Mouse (Mus musculus): Measurements from ENCODE around the gene Fam240a. TPM values are rescaled to one million over a fixed set of nuclear protein-coding genes. Genes with fewer than 3 reads are reported as not detected.
A peak's percentile ranks its signal among the peaks of the same experiment; 100 is the strongest.

Gene Fam240a
- polyA plus RNA-seq, 1 experiment from 2014 or later: not detected

- Histone ChIP-seq H3K27ac (ENCODE audit: low read length) (no peak overlapping the region), H3K4me1 (ENCODE audit: control insufficient read depth, insufficient read depth, low read length) (peaks cover 10% of the 10 kb centered on the region), H3K4me3 (replicated peaks; ENCODE audit: low read length) (no peak overlapping the region), H3K9ac (ENCODE audit: low read length) (no peak overlapping the region), H3K4me2 (ENCODE audit: low read depth, low read length) (no peak overlapping the region), H3K27me3 (ENCODE audit: control insufficient read depth, insufficient read depth, low read length) (peaks cover 15% of the 10 kb centered on the region), H3K9me3 (replicated peaks; ENCODE audit: control insufficient read depth, low read length) (no peaks in the 10 kb centered on the region), H3K36me3 (ENCODE audit: control insufficient read depth, insufficient read depth, low read length) (no peaks in the 10 kb centered on the region)
- no peak for ATAC-seq (ENCODE audit: insufficient read depth, low FRiP score)
- 87% methylated on average over 5 of the region's 5 CpGs for WGBS
Observed at GRCm38 (mm10) chr9:110877888-110878287, 38.8 kb downstream of the Fam240a start.

GRCm38 (mm10) chr9:110877353-110877752 is 39.3 kb downstream of the Fam240a start:
- no peak overlapping the region for H3K9ac ChIP-seq (ENCODE audit: low read length)
- WGBS: 88% methylated on average over 1 of the region's 1 CpGs
- H3K9me3 ChIP-seq (replicated peaks; ENCODE audit: control insufficient read depth, low read length): no peaks in the 10 kb centered on the region
- no peak overlapping the region for H3K4me2 ChIP-seq (ENCODE audit: low read depth, low read length)
- no peaks in the 10 kb centered on the region for H3K36me3 ChIP-seq (ENCODE audit: control insufficient read depth, insufficient read depth, low read length)
- peaks cover 10% of the 10 kb centered on the region for H3K4me1 ChIP-seq (ENCODE audit: control insufficient read depth, insufficient read depth, low read length)
- H3K4me3 ChIP-seq (replicated peaks; ENCODE audit: low read length): no peak overlapping the region
- H3K27ac ChIP-seq (ENCODE audit: low read length): no peak overlapping the region
- peaks cover 19% of the 10 kb centered on the region for H3K27me3 ChIP-seq (ENCODE audit: control insufficient read depth, insufficient read depth, low read length)
- no peak for ATAC-seq (ENCODE audit: insufficient read depth, low FRiP score)

DNA sequence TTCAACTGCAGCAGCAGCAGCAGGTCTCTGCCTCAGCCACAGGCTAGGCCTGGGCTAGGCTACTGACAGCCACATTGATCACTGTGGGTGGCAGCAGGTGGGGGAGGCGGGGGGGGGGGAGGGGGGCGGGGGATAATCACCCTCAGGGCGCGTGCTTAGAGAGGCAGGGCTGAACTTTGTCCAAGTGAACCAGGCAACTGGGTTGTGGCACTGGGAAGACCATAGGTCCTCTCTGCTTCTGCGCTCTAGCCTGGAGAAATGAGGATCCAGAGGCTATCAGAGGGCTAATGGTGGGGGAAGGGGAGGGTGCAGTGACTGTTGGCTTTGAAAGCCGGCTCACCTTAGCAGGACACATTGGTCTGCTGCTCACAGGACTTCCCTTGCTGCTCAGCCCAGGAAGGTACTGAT is 41.4 kb downstream of the Fam240a start:
- Histone ChIP-seq H3K36me3 (ENCODE audit: control insufficient read depth, insufficient read depth, low read length) (no peaks in the 10 kb centered on the region), H3K9me3 (replicated peaks; ENCODE audit: control insufficient read depth, low read length) (no peaks in the 10 kb centered on the region), H3K4me1 (ENCODE audit: control insufficient read depth, insufficient read depth, low read length) (peaks cover 5% of the 10 kb centered on the region), H3K9ac (ENCODE audit: low read length) (no peak overlapping the region), H3K4me3 (replicated peaks; ENCODE audit: low read length) (no peak overlapping the region), H3K27ac (ENCODE audit: low read length) (no peak overlapping the region), H3K4me2 (ENCODE audit: low read depth, low read length) (no peak overlapping the region), H3K27me3 (ENCODE audit: control insufficient read depth, insufficient read depth, low read length) (peaks cover 14% of the 10 kb centered on the region)
- ATAC-seq (ENCODE audit: insufficient read depth, low FRiP score): no peak
- WGBS: 25% methylated on average over 5 of the region's 6 CpGs

DNA sequence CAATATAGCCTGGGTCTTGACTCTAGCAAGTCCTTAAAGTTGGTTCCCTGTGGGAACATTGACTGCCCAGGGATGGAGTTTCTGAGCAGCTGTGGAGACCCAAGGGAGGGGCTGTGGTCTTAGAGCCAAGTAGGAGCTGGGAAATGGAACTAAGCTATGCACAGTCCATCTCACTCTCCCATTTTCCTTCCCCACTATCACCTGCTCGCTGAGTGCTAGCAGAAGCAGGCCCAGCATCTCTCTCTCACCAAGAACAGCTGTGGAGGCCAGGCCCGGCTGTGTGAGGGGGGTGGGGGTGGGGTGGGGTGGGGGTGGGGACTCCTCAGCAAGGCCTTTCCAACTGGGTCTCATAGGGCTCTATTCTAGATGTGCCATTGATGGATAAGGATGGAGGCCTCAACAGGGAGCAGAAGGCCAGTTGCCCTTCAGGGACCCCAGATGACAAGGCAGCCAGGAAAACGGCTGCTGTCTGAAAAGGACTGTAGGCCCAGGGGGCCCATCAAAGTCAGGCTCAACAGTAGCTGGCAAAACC is 41.9 kb downstream of the Fam240a start:
- Histone ChIP-seq H3K4me1 (ENCODE audit: control insufficient read depth, insufficient read depth, low read length) (peaks cover 4% of the 10 kb centered on the region; the same call in 1 of the 2 replicates), H3K27ac (ENCODE audit: low read length) (no peak overlapping the region), H3K4me2 (ENCODE audit: low read depth, low read length) (no peak overlapping the region), H3K36me3 (ENCODE audit: control insufficient read depth, insufficient read depth, low read length) (no peaks in the 10 kb centered on the region), H3K27me3 (ENCODE audit: control insufficient read depth, insufficient read depth, low read length) (peaks cover 14% of the 10 kb centered on the region), H3K9me3 (replicated peaks; ENCODE audit: control insufficient read depth, low read length) (no peaks in the 10 kb centered on the region), H3K9ac (ENCODE audit: low read length) (no peak overlapping the region), H3K4me3 (replicated peaks; ENCODE audit: low read length) (no peak overlapping the region)
- no peak for ATAC-seq (ENCODE audit: insufficient read depth, low FRiP score)
- WGBS: 14% methylated on average over 3 of the region's 3 CpGs

DNA sequence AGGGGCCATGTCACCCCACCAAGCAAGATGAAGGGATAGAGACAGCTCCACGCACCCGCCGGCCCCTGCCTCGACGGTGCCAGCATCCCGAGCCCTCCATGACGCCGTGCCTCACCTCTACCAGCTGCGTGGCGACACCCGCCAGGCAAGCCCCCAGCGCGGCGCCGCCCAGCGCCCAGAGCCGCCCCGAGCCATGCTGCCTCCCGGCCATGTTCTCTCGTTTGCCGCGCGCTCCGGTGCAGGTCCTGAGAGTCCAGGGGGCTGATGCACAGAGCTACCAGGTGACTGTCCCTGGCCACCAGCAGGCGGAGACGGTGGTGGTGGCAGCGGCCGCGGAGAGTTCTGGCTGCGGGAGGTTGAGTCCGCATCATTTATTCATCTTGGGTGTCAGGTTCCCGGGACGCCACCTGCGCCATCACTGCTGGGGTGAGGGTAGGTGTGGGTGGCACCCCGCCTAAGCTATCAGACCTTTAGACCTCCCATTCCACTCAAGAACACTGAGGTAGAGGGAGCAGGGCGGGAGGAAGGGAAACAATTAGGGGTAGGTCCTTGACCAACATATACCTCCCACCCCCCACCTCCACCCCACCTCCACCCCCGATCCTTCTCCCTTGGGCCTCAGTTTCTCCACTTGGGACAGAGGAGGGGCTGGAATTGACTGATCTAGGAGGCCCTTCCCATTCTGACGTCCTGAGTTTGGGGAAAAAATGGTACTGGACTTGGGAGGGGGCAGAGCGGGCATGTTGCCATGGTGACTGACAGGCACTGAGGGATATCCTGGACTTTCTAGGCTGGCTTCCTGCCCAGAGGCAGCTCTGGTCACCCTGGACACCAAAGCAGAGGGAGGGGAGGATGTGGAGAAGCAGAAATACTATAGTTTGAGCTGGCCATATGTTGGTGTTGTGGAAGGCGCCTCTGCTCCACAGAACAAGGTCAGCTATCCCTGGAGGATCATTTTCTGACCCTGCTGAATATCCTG is 42.7 kb downstream of the Fam240a start:
- Histone ChIP-seq H3K9ac (ENCODE audit: low read length) (peak overlapping the region; percentile 58), H3K4me3 (replicated peaks; ENCODE audit: low read length) (peak overlapping the region; percentile 37), H3K4me1 (ENCODE audit: control insufficient read depth, insufficient read depth, low read length) (0 out of 2 replicates have a peak, but pooled peaks cover 4% of the 10 kb centered on the region), H3K9me3 (replicated peaks; ENCODE audit: control insufficient read depth, low read length) (no peaks in the 10 kb centered on the region), H3K4me2 (ENCODE audit: low read depth, low read length) (peak overlapping the region; percentile 53), H3K36me3 (ENCODE audit: control insufficient read depth, insufficient read depth, low read length) (no peaks in the 10 kb centered on the region), H3K27ac (ENCODE audit: low read length) (no peak overlapping the region), H3K27me3 (ENCODE audit: control insufficient read depth, insufficient read depth, low read length) (peaks cover 14% of the 10 kb centered on the region)
- peak; percentile 31; the same call in 1 of the 2 replicates for ATAC-seq (ENCODE audit: insufficient read depth, low FRiP score)
- 8% methylated on average over 40 of the region's 40 CpGs for whole genome bisulfite sequencing

DNA sequence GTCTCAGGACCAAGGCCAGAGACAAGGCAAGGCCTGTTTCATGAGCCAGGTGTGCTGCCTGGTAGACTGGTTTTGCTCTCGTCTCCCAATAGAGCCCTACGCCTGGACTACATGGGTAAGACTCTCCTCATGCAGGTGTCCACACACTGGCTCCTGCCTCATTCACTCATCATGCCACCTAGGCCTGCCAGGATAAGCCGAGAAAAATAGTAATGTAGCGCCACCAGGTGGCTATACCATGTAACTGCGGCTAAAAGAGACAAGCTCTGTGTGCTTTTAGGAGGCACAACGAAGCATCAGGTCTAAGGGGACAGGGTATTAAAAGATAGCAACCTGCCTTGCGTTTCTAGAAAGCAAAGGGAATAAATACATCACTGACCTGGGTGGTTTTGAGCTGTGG is 45.6 kb downstream of the Fam240a start:
- Histone ChIP-seq H3K27ac (ENCODE audit: low read length) (no peak overlapping the region), H3K9ac (ENCODE audit: low read length) (no peak overlapping the region), H3K4me1 (ENCODE audit: control insufficient read depth, insufficient read depth, low read length) (0 out of 2 replicates have a peak, but pooled peaks cover 4% of the 10 kb centered on the region), H3K4me2 (ENCODE audit: low read depth, low read length) (no peak overlapping the region), H3K36me3 (ENCODE audit: control insufficient read depth, insufficient read depth, low read length) (no peaks in the 10 kb centered on the region), H3K27me3 (ENCODE audit: control insufficient read depth, insufficient read depth, low read length) (peaks cover 14% of the 10 kb centered on the region), H3K9me3 (replicated peaks; ENCODE audit: control insufficient read depth, low read length) (no peaks in the 10 kb centered on the region), H3K4me3 (replicated peaks; ENCODE audit: low read length) (no peak overlapping the region)
- WGBS: 16% methylated on average over 7 of the region's 7 CpGs
- no peak for ATAC-seq (ENCODE audit: insufficient read depth, low FRiP score)

Small RNA genes lying within 50 kb of the gene (microRNA-seq; reads per million reads assigned to microRNA genes)
- gene Gm24269: not detected

Other genes starting within 250 kb of the Fam240a start
- 0.59 and 12.9 TPM in 2 replicates for gene Myl3, start 175.0 kb downstream of the Fam240a start, polyA plus RNA-seq (2015; fragmentation: Nextera tagmentation; extraction: Ambion mirVana)
- 17.5 and 17.9 TPM in 2 replicates for gene Pth1r, start 169.7 kb downstream of the Fam240a start, polyA plus RNA-seq (2015; fragmentation: Nextera tagmentation; extraction: Ambion mirVana)
- gene Prss42, start 118.7 kb downstream of the Fam240a start, polyA plus RNA-seq (2015; fragmentation: Nextera tagmentation; extraction: Ambion mirVana): not detected in 2 replicates
- gene Prss44, start 102.9 kb downstream of the Fam240a start, polyA plus RNA-seq (2015; fragmentation: Nextera tagmentation; extraction: Ambion mirVana): not detected in 2 replicates
- not detected in 2 replicates for gene Prss43, start 90.2 kb downstream of the Fam240a start, polyA plus RNA-seq (2015; fragmentation: Nextera tagmentation; extraction: Ambion mirVana)
- not detected in 2 replicates for gene Prss45, start 82.3 kb downstream of the Fam240a start, polyA plus RNA-seq (2015; fragmentation: Nextera tagmentation; extraction: Ambion mirVana)
- not detected in 2 replicates for gene Prss46, start 72.4 kb downstream of the Fam240a start, polyA plus RNA-seq (2015; fragmentation: Nextera tagmentation; extraction: Ambion mirVana)
- 0.36 and 0.92 TPM in 2 replicates for gene Prss50, start 58.9 kb downstream of the Fam240a start, polyA plus RNA-seq (2015; fragmentation: Nextera tagmentation; extraction: Ambion mirVana)
- 8.3 and 10.7 TPM in 2 replicates for gene Als2cl, start 37.0 kb downstream of the Fam240a start, polyA plus RNA-seq (2015; fragmentation: Nextera tagmentation; extraction: Ambion mirVana)
- 1.7 and 1.8 TPM in 2 replicates for gene Tmie, start 36.7 kb downstream of the Fam240a start, polyA plus RNA-seq (2015; fragmentation: Nextera tagmentation; extraction: Ambion mirVana)
- gene Tdgf1, start 29.3 kb upstream of the Fam240a start, polyA plus RNA-seq (2015; fragmentation: Nextera tagmentation; extraction: Ambion mirVana): not detected in 2 replicates
- gene Lrrc2, start 34.7 kb upstream of the Fam240a start, polyA plus RNA-seq (2015; fragmentation: Nextera tagmentation; extraction: Ambion mirVana): 0.11 and 0.53 TPM in 2 replicates
- gene Rtp3, start 73.7 kb upstream of the Fam240a start, polyA plus RNA-seq (2015; fragmentation: Nextera tagmentation; extraction: Ambion mirVana): 0.45 and 1.3 TPM in 2 replicates
- 39.5 and 58.3 TPM in 2 replicates for gene Ltf, start 102.4 kb upstream of the Fam240a start, polyA plus RNA-seq (2015; fragmentation: Nextera tagmentation; extraction: Ambion mirVana)
- gene Ccrl2, start 140.7 kb upstream of the Fam240a start, polyA plus RNA-seq (2015; fragmentation: Nextera tagmentation; extraction: Ambion mirVana): 2.7 and 3.2 TPM in 2 replicates
- 31.9 and 34.9 TPM in 2 replicates for gene Lrrfip2, start 200.7 kb upstream of the Fam240a start, polyA plus RNA-seq (2015; fragmentation: Nextera tagmentation; extraction: Ambion mirVana)